Mouse (Mus musculus): Measurements from ENCODE around the gene Fndc11. TPM values are rescaled to one million over a fixed set of nuclear protein-coding genes. Genes with fewer than 3 reads are reported as not detected.

Fndc11 gene
- polyA plus RNA-seq (2015; fragmentation: Nextera tagmentation; extraction: Ambion mirVana): 0.26 TPM in 2 replicates

GRCm38 (mm10) chr2:181219538-181220216, at the start of gene Fndc11:
Fndc11 (plus strand) TSS chr2:181220013.
- no peaks in the 10 kb centered on the region for H3K9me3 ChIP-seq (ENCODE audit: control insufficient read depth, low read length)
- H3K36me3 ChIP-seq (ENCODE audit: control insufficient read depth, insufficient read depth, low read length): no peaks in the 10 kb centered on the region
- peak within 1 kb of the TSS; percentile 50 for H3K9ac ChIP-seq (ENCODE audit: low read depth, low read length)
- H3K4me3 ChIP-seq (ENCODE audit: low read length): peak within 1 kb of the TSS; percentile 34
- H3K4me1 ChIP-seq (ENCODE audit: control insufficient read depth, insufficient read depth, low read depth, low read length): peaks cover 8% of the 10 kb centered on the region
- 4% methylated on average over 25 of the region's 25 CpGs for WGBS
- H3K4me2 ChIP-seq (ENCODE audit: low read length): peak within 1 kb of the TSS; percentile 69
- 0 out of 2 replicates have a peak within 1 kb of the TSS, but pooled peaks have one; percentile 20 for H3K27ac ChIP-seq (ENCODE audit: low read depth, low read length)
- peak; percentile 94 for ATAC-seq
- H3K27me3 ChIP-seq (replicated peaks; ENCODE audit: control insufficient read depth, insufficient read depth, low read length): no peaks in the 10 kb centered on the region

GRCm38 (mm10) chr2:181174646-181175045, 45.2 kb upstream of the Fndc11 start:
- no peak overlapping the region for H3K4me3 ChIP-seq (ENCODE audit: low read length)
- no peaks in the 10 kb centered on the region for H3K27me3 ChIP-seq (replicated peaks; ENCODE audit: control insufficient read depth, insufficient read depth, low read length)
- H3K36me3 ChIP-seq (ENCODE audit: control insufficient read depth, insufficient read depth, low read length): no peaks in the 10 kb centered on the region
- 85% methylated on average over 3 of the region's 3 CpGs for WGBS
- no peak for ATAC-seq
- H3K27ac ChIP-seq (ENCODE audit: low read depth, low read length): no peak overlapping the region
- H3K9me3 ChIP-seq (ENCODE audit: control insufficient read depth, low read length): no peaks in the 10 kb centered on the region
- H3K9ac ChIP-seq (ENCODE audit: low read depth, low read length): no peak overlapping the region
- no peaks in the 10 kb centered on the region for H3K4me1 ChIP-seq (ENCODE audit: control insufficient read depth, insufficient read depth, low read depth, low read length)
- H3K4me2 ChIP-seq (ENCODE audit: low read length): no peak overlapping the region

GRCm38 (mm10) chr2:181178015-181178414, 41.8 kb upstream of the Fndc11 start:
- WGBS: 81% methylated on average over 3 of the region's 3 CpGs

GRCm38 (mm10) chr2:181178471-181178870, 41.3 kb upstream of the Fndc11 start:
- H3K9ac ChIP-seq (ENCODE audit: low read depth, low read length): no peak overlapping the region

More at GRCm38 (mm10) chr2:181178015-181178414, 41.8 kb upstream of the Fndc11 start:
- no peak overlapping the region for H3K9ac ChIP-seq (ENCODE audit: low read depth, low read length)
- no peak overlapping the region for H3K27ac ChIP-seq (ENCODE audit: low read depth, low read length)
- no peak overlapping the region for H3K4me3 ChIP-seq (ENCODE audit: low read length)
- no peaks in the 10 kb centered on the region for H3K36me3 ChIP-seq (ENCODE audit: control insufficient read depth, insufficient read depth, low read length)
- H3K4me2 ChIP-seq (ENCODE audit: low read length): no peak overlapping the region
- ATAC-seq: no peak
- 0 out of 2 replicates have a peak, but pooled peaks cover 3% of the 10 kb centered on the region for H3K27me3 ChIP-seq (replicated peaks; ENCODE audit: control insufficient read depth, insufficient read depth, low read length)
- H3K9me3 ChIP-seq (ENCODE audit: control insufficient read depth, low read length): no peaks in the 10 kb centered on the region
- H3K4me1 ChIP-seq (ENCODE audit: control insufficient read depth, insufficient read depth, low read depth, low read length): no peaks in the 10 kb centered on the region

DNA sequence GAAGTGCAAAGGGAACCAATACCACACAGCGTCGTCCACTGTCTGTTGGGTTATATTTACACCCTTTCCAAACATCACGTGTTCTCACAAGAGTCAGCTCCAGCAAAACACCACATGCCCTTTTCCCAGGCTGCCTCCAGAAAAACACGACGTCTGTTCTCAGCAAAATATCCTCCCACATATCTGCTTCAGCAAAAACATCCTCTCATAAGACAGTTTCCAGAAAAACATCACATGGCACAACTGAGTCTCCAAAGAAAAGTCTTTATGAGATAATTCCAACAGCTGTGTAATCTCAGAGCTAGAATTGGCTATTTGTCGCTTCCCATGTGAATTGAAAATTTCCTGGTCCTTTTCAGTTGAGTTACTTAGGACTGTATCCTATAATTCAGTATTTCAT, 38.9 kb upstream of the Fndc11 start:
- H3K4me2 ChIP-seq (ENCODE audit: low read length): no peak overlapping the region
- H3K4me3 ChIP-seq (ENCODE audit: low read length): no peak overlapping the region
- 84% methylated on average over 6 of the region's 6 CpGs for WGBS
- no peaks in the 10 kb centered on the region for H3K4me1 ChIP-seq (ENCODE audit: control insufficient read depth, insufficient read depth, low read depth, low read length)
- H3K36me3 ChIP-seq (ENCODE audit: control insufficient read depth, insufficient read depth, low read length): no peaks in the 10 kb centered on the region
- H3K9ac ChIP-seq (ENCODE audit: low read depth, low read length): no peak overlapping the region
- H3K27ac ChIP-seq (ENCODE audit: low read depth, low read length): no peak overlapping the region
- no peaks in the 10 kb centered on the region for H3K9me3 ChIP-seq (ENCODE audit: control insufficient read depth, low read length)
- H3K27me3 ChIP-seq (replicated peaks; ENCODE audit: control insufficient read depth, insufficient read depth, low read length): 0 out of 2 replicates have a peak, but pooled peaks cover 3% of the 10 kb centered on the region
- no peak for ATAC-seq

More at GRCm38 (mm10) chr2:181178471-181178870, 41.3 kb upstream of the Fndc11 start:
- ATAC-seq: no peak
- Histone ChIP-seq H3K9me3 (ENCODE audit: control insufficient read depth, low read length) (no peaks in the 10 kb centered on the region), H3K4me2 (ENCODE audit: low read length) (no peak overlapping the region), H3K4me3 (ENCODE audit: low read length) (no peak overlapping the region), H3K27me3 (replicated peaks; ENCODE audit: control insufficient read depth, insufficient read depth, low read length) (0 out of 2 replicates have a peak, but pooled peaks cover 3% of the 10 kb centered on the region), H3K4me1 (ENCODE audit: control insufficient read depth, insufficient read depth, low read depth, low read length) (no peaks in the 10 kb centered on the region), H3K27ac (ENCODE audit: low read depth, low read length) (no peak overlapping the region), H3K36me3 (ENCODE audit: control insufficient read depth, insufficient read depth, low read length) (no peaks in the 10 kb centered on the region)
- 90% methylated on average over 5 of the region's 5 CpGs for WGBS

DNA sequence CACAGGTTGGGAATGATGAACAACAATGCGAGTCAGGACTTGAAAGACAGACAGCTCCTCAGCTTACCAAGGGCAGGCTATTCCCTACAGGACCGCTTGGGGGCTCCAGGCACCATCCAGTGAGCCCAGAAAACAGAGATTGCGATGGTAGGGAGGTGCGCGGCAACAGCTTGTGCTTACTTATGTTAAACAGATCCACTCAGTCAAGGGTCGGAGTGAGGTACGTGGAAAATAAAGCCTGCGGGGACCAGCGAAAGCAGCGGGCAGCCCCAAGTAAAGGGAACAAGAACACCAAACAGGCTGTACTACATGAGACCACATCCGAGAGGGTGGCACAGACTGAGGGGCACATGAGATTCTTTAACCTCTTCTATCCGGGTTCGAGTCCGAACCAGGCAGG, 33.2 kb upstream of the Fndc11 start:
- Histone ChIP-seq H3K4me2 (ENCODE audit: low read length) (peak overlapping the region; percentile 72), H3K9ac (ENCODE audit: low read depth, low read length) (peak overlapping the region; percentile 94), H3K27ac (ENCODE audit: low read depth, low read length) (peak overlapping the region; percentile 96), H3K9me3 (ENCODE audit: control insufficient read depth, low read length) (no peaks in the 10 kb centered on the region), H3K4me1 (ENCODE audit: control insufficient read depth, insufficient read depth, low read depth, low read length) (peaks cover 8% of the 10 kb centered on the region), H3K27me3 (replicated peaks; ENCODE audit: control insufficient read depth, insufficient read depth, low read length) (no peaks in the 10 kb centered on the region), H3K4me3 (ENCODE audit: low read length) (peak overlapping the region; percentile 71), H3K36me3 (ENCODE audit: control insufficient read depth, insufficient read depth, low read length) (peaks cover 6% of the 10 kb centered on the region; the same call in 1 of the 2 replicates)
- peak; percentile 82 for ATAC-seq
- WGBS: 2% methylated on average over 14 of the region's 14 CpGs

GRCm38 (mm10) chr2:181187121-181188000, 32.5 kb upstream of the Fndc11 start, which contains the start of gene Ppdpf:
Ppdpf (plus strand) TSS chr2:181187247.
- Histone ChIP-seq H3K36me3 (ENCODE audit: control insufficient read depth, insufficient read depth, low read length) (peaks cover 6% of the 10 kb centered on the region; the same call in 1 of the 2 replicates), H3K9me3 (ENCODE audit: control insufficient read depth, low read length) (no peaks in the 10 kb centered on the region), H3K27me3 (replicated peaks; ENCODE audit: control insufficient read depth, insufficient read depth, low read length) (no peaks in the 10 kb centered on the region), H3K4me3 (ENCODE audit: low read length) (peak within 1 kb of the TSS; percentile 71), H3K4me1 (ENCODE audit: control insufficient read depth, insufficient read depth, low read depth, low read length) (peaks cover 8% of the 10 kb centered on the region), H3K27ac (ENCODE audit: low read depth, low read length) (peak within 1 kb of the TSS; percentile 96), H3K9ac (ENCODE audit: low read depth, low read length) (peak within 1 kb of the TSS; percentile 94), H3K4me2 (ENCODE audit: low read length) (peak within 1 kb of the TSS; percentile 72)
- under 1% methylated on average over 64 of the region's 64 CpGs for WGBS
- ATAC-seq: peak; percentile 92

- WGBS: 84% methylated on average over 2 of the region's 2 CpGs
- ATAC-seq: no peak
- peaks cover 8% of the 10 kb centered on the region for H3K4me1 ChIP-seq (ENCODE audit: control insufficient read depth, insufficient read depth, low read depth, low read length)
- peak overlapping the region; percentile 15 for H3K4me3 ChIP-seq (ENCODE audit: low read length)
- H3K36me3 ChIP-seq (ENCODE audit: control insufficient read depth, insufficient read depth, low read length): peaks cover 6% of the 10 kb centered on the region; the same call in 1 of the 2 replicates
- peak overlapping the region; percentile 72 for H3K4me2 ChIP-seq (ENCODE audit: low read length)
- H3K27me3 ChIP-seq (replicated peaks; ENCODE audit: control insufficient read depth, insufficient read depth, low read length): no peaks in the 10 kb centered on the region
- no peaks in the 10 kb centered on the region for H3K9me3 ChIP-seq (ENCODE audit: control insufficient read depth, low read length)
- 0 out of 2 replicates have a peak overlapping the region, but pooled peaks have one; percentile 34 for H3K27ac ChIP-seq (ENCODE audit: low read depth, low read length)
- H3K9ac ChIP-seq (ENCODE audit: low read depth, low read length): peak overlapping the region; percentile 35; the same call in 1 of the 2 replicates
These were observed 31.1 kb upstream of the Fndc11 start for GRCm38 (mm10) chr2:181188681-181189080.
